Mouse (Mus musculus): Measurements from ENCODE around the gene Cpa2. TPM values are rescaled to one million over a fixed set of nuclear protein-coding genes. Genes with fewer than 3 reads are reported as not detected.

The Cpa2 gene
- total RNA-seq (2015; ENCODE audit: low replicate concordance): not detected in 2 replicates
- not detected in 2 replicates for total RNA-seq (2017; ENCODE audit: low replicate concordance)

DNA sequence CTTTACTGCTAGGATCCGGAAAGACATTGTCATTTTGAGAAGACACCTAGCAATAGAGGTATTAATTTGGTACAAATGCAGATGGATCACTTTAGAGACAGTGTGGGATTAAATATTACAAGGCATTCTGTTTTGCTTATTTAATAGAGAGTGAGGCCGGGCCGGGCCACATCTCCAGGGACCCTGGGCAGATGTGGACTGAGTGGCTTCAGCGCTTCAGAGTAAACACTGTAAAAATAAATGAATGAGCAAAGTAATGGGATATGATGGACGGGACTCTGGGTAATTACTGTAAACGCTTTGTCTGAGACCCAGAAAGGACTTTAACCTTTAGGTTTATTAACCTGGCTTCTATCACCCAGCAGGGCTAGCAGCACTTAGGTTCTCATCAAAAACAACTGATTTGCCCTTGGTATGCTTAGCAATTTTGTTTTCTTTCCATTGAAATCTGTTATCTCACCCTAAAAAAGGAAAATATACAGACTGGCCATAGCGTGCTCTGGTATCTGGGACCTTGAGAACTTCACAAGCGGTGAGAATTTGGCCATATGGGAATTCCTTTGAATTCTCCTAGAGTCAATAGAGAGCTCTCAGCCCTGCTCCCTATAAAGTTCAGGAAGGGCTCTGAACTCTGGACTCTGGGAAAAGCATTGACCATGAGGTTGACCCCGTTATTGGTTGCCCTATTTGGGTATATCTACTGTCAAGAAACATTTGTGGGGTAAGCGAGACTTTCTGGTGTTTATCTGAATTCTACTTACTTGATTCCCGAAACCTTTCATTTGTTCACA is at the start of gene Cpa2:
Gene Cpa2, plus strand, starts transcription at position 574 of the 791 bp plus-strand sequence.
- no peak for ATAC-seq (replicated peaks; ENCODE audit: low FRiP score, poor library complexity, severe bottlenecking)

GRCm38 (mm10) chr6:30499049-30499448 is 42.3 kb upstream of the Cpa2 start:
- no peak for ATAC-seq (replicated peaks; ENCODE audit: low FRiP score, poor library complexity, severe bottlenecking)

- ATAC-seq (replicated peaks; ENCODE audit: low FRiP score, poor library complexity, severe bottlenecking): no peak
These were observed 32.6 kb upstream of the Cpa2 start for GRCm38 (mm10) chr6:30508824-30509223.

DNA sequence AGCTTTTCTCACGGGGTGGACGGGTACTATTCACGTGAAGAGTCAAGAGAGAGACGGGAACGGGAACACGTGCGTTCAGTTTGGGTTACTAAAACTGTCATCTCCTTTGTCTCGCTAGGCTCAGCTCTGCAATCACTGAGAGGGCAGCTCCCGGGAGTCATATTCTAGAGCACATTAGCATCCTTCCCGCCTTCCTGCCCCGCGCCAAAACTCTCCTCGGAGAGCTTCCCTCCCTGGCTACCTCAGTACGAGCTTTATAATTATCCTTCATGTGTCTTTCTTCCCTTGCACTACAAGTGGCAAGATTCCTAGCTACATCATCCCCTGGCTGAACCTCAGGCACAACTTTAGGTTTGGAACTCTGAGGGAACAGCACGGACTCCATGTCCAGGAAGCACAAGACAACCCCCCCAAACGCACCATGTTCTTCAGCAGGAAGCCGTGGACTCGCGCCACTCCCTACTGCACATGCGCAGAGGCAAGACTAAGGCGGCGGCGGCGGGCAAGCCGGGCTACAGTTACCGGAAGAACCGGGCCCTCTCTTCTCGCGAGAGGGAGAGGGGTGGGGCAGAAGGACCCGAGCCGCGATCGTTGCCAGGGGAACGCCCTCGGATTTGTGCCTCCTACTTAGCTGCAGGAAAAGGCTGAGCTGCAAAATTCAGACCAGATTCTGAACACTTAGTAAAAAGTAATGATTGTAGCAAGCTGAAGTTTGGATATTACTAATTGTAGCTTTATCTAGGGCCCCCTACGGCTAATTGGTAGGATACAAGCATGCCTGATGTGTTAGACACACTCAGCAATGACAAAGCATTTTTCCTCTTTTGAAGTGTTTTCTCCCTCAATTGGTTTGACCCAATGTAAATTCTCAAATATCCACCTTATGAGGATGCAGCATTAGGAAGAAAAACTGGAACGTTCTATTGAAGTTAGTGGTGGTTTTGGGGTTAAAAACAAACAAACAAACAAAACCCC is 31.8 kb upstream of the Cpa2 start, which contains the start of the genes Tmem209 and Ssmem1:
Gene Tmem209, minus strand, starts transcription at position 519 of the 975 bp plus-strand sequence.
Gene Ssmem1, plus strand, starts transcription at position 585 of the 975 bp plus-strand sequence.
- peak; percentile 98 for ATAC-seq (replicated peaks; ENCODE audit: low FRiP score, poor library complexity, severe bottlenecking)

DNA sequence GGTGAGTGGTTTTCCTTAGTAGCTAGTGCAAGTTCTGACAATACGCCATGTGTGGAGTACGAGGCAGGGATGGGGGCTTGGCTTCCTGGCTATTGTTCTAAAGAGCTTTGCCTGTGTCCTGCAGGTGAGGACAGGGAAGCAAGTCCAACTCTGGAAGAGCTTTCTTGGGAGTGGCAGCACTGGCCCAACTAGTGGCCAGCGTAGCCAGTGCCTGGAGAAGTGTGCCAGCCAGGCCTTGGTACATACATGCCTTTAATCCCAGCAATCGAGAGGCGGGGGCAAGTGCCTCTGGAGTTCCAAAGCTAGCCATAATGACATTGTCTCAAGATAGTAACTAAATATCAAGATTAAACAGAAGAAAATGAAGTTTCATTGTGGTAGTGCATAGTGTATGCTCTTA is 31.1 kb upstream of the Cpa2 start:
- peak; percentile 27; the same call in 1 of the 2 replicates for ATAC-seq (replicated peaks; ENCODE audit: low FRiP score, poor library complexity, severe bottlenecking)

GRCm38 (mm10) chr6:30514242-30514641 is 27.1 kb upstream of the Cpa2 start:
- ATAC-seq (replicated peaks; ENCODE audit: low FRiP score, poor library complexity, severe bottlenecking): no peak

DNA sequence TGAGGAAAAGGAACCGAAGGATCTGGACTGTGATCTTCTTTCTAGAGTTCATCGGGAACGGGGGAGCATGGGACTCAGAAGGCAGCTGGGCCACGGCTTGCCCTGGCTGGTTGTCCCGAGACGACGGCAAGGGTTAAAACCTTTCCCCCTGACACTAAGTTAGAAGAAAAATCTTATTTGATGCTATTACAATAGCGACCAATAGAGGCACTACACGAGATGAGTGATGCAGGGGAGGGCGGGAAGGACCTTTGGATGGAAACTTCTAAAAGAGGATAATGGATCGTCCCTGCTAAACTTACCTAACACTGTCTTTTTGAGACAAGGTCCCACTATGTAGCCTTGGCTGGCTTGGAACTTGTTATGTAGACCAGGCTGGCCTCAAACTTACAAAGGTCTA is 21.0 kb upstream of the Cpa2 start:
- ATAC-seq (replicated peaks; ENCODE audit: low FRiP score, poor library complexity, severe bottlenecking): 0 out of 2 replicates have a peak, but pooled peaks have one; percentile 14

- ATAC-seq (replicated peaks; ENCODE audit: low FRiP score, poor library complexity, severe bottlenecking): no peak
These were observed 15.7 kb upstream of the Cpa2 start for GRCm38 (mm10) chr6:30525456-30526332.

DNA sequence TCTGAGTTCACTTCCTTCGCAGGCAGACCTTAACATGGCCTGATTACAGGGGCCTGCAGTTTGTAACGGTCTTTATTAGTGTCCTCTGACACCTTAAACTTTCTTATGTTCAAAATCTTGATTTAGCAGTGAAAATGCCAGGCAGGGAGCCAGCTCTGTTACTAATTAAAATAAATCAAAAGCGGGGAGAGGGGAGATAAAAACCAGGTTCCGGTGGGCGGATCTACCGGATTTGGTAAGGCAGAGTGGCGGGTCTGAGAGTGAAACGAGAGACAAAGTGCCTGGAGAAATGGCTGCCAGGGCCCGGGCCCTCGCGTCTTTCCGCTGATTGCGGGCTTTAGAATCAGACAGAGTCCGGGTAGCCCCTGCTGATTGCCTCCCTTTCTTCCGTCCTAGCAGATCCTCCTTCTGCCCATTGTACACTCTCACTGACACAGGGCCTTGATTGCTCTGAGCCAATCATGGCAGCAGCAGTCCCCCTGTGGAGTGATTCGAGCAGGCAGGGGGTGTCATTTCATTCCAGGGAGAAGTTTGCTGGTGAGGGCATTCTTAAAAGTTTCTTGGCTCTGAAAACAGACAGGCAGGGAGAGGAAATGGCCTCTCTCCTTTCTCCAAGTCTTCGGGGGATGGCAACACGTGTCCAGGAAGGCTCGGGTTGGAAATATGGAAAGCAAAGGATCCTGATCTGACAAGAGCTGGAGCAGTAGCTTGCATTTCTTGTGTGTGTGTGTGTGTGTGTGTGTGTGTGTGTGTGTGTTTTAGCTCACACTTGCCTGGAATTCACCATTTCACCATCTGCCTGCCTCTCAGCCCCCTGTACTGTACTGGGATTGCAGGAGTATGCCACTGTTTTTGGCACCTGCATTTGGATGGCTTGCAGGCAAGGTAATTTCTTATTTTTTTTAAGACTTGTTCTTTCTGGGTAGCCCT is 14.5 kb upstream of the Cpa2 start:
- ATAC-seq (replicated peaks; ENCODE audit: low FRiP score, poor library complexity, severe bottlenecking): no peak

DNA sequence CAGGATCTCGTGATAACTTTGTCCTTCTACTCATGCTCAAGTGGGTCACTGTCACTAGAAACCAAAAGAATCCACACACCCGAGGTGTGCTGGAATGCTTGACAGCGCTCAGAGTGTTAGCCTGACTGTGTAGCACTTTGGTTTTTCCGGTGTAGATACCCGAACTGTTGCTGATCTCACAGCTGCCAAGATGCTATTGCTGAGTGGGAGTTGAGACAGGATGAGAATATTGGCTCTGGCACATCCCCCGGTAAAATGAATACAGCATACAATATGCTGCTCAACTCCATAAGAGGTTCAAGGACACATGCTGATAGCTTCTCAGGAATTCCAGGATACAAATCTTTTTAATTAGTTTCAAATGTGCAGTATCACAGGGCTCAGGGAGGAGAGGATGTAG is 12.6 kb upstream of the Cpa2 start:
- no peak for ATAC-seq (replicated peaks; ENCODE audit: low FRiP score, poor library complexity, severe bottlenecking)

- ATAC-seq (replicated peaks; ENCODE audit: low FRiP score, poor library complexity, severe bottlenecking): no peak
These were observed 6.0 kb upstream of the Cpa2 start for GRCm38 (mm10) chr6:30535340-30535739.

DNA sequence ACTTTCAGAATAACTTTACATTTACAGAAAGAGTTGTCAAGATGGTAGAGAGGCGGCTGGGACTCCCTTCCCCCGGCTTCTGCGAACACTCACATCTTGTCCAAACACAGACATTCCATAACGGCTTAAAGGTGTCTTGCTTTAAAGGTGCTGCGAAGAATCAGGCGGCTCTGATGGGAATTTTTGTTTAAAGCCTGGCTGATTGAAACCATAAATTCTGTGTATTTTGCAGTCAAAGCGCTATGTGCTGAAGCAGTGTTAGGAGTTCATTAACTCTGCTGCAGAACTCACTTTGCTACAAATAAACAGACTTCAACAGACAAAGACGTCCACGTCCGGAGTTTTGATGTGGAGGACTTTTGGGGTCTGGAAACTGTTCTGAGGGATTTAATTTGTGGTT is 3.1 kb upstream of the Cpa2 start:
- ATAC-seq (replicated peaks; ENCODE audit: low FRiP score, poor library complexity, severe bottlenecking): no peak

GRCm38 (mm10) chr6:30538800-30539199 is 2.6 kb upstream of the Cpa2 start:
- no peak for ATAC-seq (replicated peaks; ENCODE audit: low FRiP score, poor library complexity, severe bottlenecking)

GRCm38 (mm10) chr6:30542277-30542676 is 895 bp downstream of the Cpa2 start:
- ATAC-seq (replicated peaks; ENCODE audit: low FRiP score, poor library complexity, severe bottlenecking): no peak

GRCm38 (mm10) chr6:30543077-30543476 is 1.7 kb downstream of the Cpa2 start:
- ATAC-seq (replicated peaks; ENCODE audit: low FRiP score, poor library complexity, severe bottlenecking): no peak

GRCm38 (mm10) chr6:30543851-30544250 is 2.5 kb downstream of the Cpa2 start:
- no peak for ATAC-seq (replicated peaks; ENCODE audit: low FRiP score, poor library complexity, severe bottlenecking)

DNA sequence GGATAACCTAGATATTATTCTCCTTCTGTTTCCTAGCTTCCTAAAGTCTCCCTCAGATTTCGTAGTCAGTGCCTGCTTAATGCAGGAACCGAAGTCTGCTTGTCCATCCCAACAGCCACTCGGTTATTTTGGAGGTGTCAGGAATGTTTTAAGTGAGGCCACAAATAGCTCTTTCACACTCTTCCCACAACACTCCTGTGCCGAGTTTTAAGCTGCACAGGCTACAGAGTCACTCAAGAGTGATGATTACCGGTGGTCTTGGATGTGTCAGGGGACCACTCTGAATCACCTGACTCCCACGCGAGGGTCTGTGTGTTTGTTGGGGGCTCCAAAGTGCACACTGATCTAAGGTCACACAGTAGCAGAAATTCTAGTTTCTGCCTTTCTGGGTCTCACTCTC is 4.3 kb downstream of the Cpa2 start:
- no peak for ATAC-seq (replicated peaks; ENCODE audit: low FRiP score, poor library complexity, severe bottlenecking)

GRCm38 (mm10) chr6:30546571-30547273 is 5.3 kb downstream of the Cpa2 start:
- ATAC-seq (replicated peaks; ENCODE audit: low FRiP score, poor library complexity, severe bottlenecking): no peak

Measured in erythroid progenitor cell, adult 5-6 weeks (primary cell).